In genomic region chr3:103612636-103613355, GRCm38 (mm10) we compare ENCODE assay signal across 11 mouse cellular contexts. TPM values are rescaled to one million over a fixed set of nuclear protein-coding genes. Genes with fewer than 3 reads are reported as not detected.
DNase-seq lines count a peak whose midpoint lies in the region; ATAC-seq and TF ChIP-seq lines count a peak whose summit lies in the region.
"Had no signal": no experiment of that assay in that cellular context is flagged by ENCODE, and none has a peak within 500 bp of the region (broad histone marks: within the 10 kb centered on the region; RNA-seq: fewer than 3 reads in every experiment).

No protein-coding gene starts in this region.

- intact Hi-C loops in left cerebral cortex, adult 2 months (cut with DNase I): no loop called here

- ATAC-seq in erythroid progenitor cell, adult 5-6 weeks (replicated peaks; ENCODE audit: low FRiP score, poor library complexity, severe bottlenecking): no peak

- TF ChIP-seq CTCF in left cerebral cortex, adult 2 months (IDR thresholded peaks at IDR 0.05): no peak

- peak; percentile 67 for DNase-seq in right cerebral cortex, adult 18-20 months
- no peak for DNase-seq in right cerebral cortex, postnatal 4 days
- peak; percentile 18 to 28 for DNase-seq in frontal cortex, postnatal 14 days (ENCODE audit: low spot score in 2 of 2)
- DNase-seq in left cerebral cortex, adult 2 months (ENCODE audit: extremely low spot score in 1 of 2, low spot score in 2 of 2): peak; percentile 18 to 44
- no peak for DNase-seq in thymus, adult 18-20 months
- no peak for DNase-seq in adrenal gland, adult 8-10 months
- DNase-seq: kidney, postnatal 36 days; liver, embryonic 13.5 days; lung, postnatal 4 days; thymus, postnatal 4 days had no signal

- H3K27ac ChIP-seq in left cerebral cortex, adult 2 months: no peak overlapping the region
- H3K27ac ChIP-seq: liver, embryonic 13.5 days had no signal

- no peak overlapping the region for H3K4me3 ChIP-seq in left cerebral cortex, adult 2 months
- H3K4me3 ChIP-seq: liver, embryonic 13.5 days had no signal

RNA-seq across cellular contexts. Expression of gene Atg4a-ps, which starts 33.1 kb away (rescaled TPM):
- 1 to 10 TPM in 1 of 2 experiments, under 1 TPM in 1; 0.18 to 1.3 TPM for total RNA-seq in left cerebral cortex, adult 2 months (2021)
- total RNA-seq in adrenal gland, adult 8-10 months (2022): 1 to 10 TPM in 2 of 4 experiments, under 1 TPM in 2; 0.18 to 3.2 (median 1.4) TPM
- total RNA-seq in erythroid progenitor cell, adult 5-6 weeks (2015; ENCODE audit: low replicate concordance): 0.72 and 5.4 TPM in 2 replicates
- total RNA-seq in erythroid progenitor cell, adult 5-6 weeks (2017; ENCODE audit: low replicate concordance): 4.6 and 6.9 TPM in 2 replicates

RNA-seq across cellular contexts. Expression of gene Syt6, which starts 37.8 kb away (rescaled TPM):
- total RNA-seq in left cerebral cortex, adult 2 months (2021): 10 to 100 TPM; 12.4 to 14.4 TPM
- not detected for total RNA-seq in adrenal gland, adult 8-10 months (2022)
- not detected in 2 replicates for total RNA-seq in erythroid progenitor cell, adult 5-6 weeks (2015; ENCODE audit: low replicate concordance)
- 1.4 TPM in 1 of 2 replicates, not detected in the other for total RNA-seq in erythroid progenitor cell, adult 5-6 weeks (2017; ENCODE audit: low replicate concordance)

Comparison
In these comparisons a context has a peak if more than half of its experiments do, and no peak if none do; other contexts are left out.
1. DNase-seq: peak in right cerebral cortex, adult 18-20 months (single experiment), frontal cortex, postnatal 14 days (2 of 2) and left cerebral cortex, adult 2 months (2 of 2); none in right cerebral cortex, postnatal 4 days (single experiment), thymus, adult 18-20 months (0 of 2) and adrenal gland, adult 8-10 months (single experiment).
2. RNA of gene Syt6, which starts 37.8 kb away (total RNA-seq): 12.4 to 14.4 TPM in left cerebral cortex, adult 2 months; not detected in adrenal gland, adult 8-10 months and 1.4 TPM in erythroid progenitor cell, adult 5-6 weeks; every median in the first group is over 4 times any median in the second.